Mouse (Mus musculus) skeletal muscle tissue, adult 2 months (tissue): Measurements from ENCODE around the gene Ccdc117.
"Not testable (repeated sequence)": the region's sequence is repeated elsewhere in the genome, so short reads cannot be mapped to it uniquely, and the experiment has no call there.

Experiments used
- DNase-seq: peaks from one replicate; pipeline ENCODE4 v3.0.0-alpha.2; 2012; ENCODE audit warnings: low read depth, low spot score

The Ccdc117 gene

GRCm38 (mm10) chr11:5510099-5510391, 31.9 kb downstream of the Ccdc117 start:
- no peak for DNase-seq

GRCm38 (mm10) chr11:5509215-5510098, 32.5 kb downstream of the Ccdc117 start:
- DNase-seq, result no peak

- peak; percentile 47 for DNase-seq
Observed at GRCm38 (mm10) chr11:5505856-5506575, 36.0 kb downstream of the Ccdc117 start.

GRCm38 (mm10) chr11:5502351-5503051, 39.5 kb downstream of the Ccdc117 start:
- DNase-seq, result peak; percentile 40

GRCm38 (mm10) chr11:5500903-5501741, 40.9 kb downstream of the Ccdc117 start:
- DNase-seq, result no peak

GRCm38 (mm10) chr11:5499961-5500644, 41.9 kb downstream of the Ccdc117 start:
- no peak for DNase-seq

GRCm38 (mm10) chr11:5498931-5499661, 42.9 kb downstream of the Ccdc117 start:
- no peak for DNase-seq

- no peak for DNase-seq
Observed at GRCm38 (mm10) chr11:5498422-5498821, 43.6 kb downstream of the Ccdc117 start.

- no peak for DNase-seq
Observed at GRCm38 (mm10) chr11:5496559-5497248, 45.3 kb downstream of the Ccdc117 start.

- DNase-seq, result no peak
Observed at GRCm38 (mm10) chr11:5495906-5496305, 46.1 kb downstream of the Ccdc117 start.

- DNase-seq, result no peak
Observed at GRCm38 (mm10) chr11:5495286-5495832, 46.6 kb downstream of the Ccdc117 start.

GRCm38 (mm10) chr11:5493869-5494268, 48.1 kb downstream of the Ccdc117 start:
- no peak for DNase-seq

GRCm38 (mm10) chr11:5491912-5492311, 50.1 kb downstream of the Ccdc117 start:
- no peak for DNase-seq

GRCm38 (mm10) chr11:5490989-5491656, 50.9 kb downstream of the Ccdc117 start:
- no peak for DNase-seq

GRCm38 (mm10) chr11:5489433-5489832, 52.6 kb downstream of the Ccdc117 start:
- not testable (repeated sequence) for DNase-seq

GRCm38 (mm10) chr11:5485193-5486011, 56.6 kb downstream of the Ccdc117 start:
- DNase-seq, result peak; percentile 92

GRCm38 (mm10) chr11:5482581-5482980, 59.4 kb downstream of the Ccdc117 start:
- no peak for DNase-seq
